Mouse (Mus musculus): ENCODE measurements around the gene Spp1. TPM values are rescaled to one million over a fixed set of nuclear protein-coding genes. Genes with fewer than 3 reads are reported as not detected.

The Spp1 gene
- polyA plus RNA-seq, 1 experiment from 2014 or later, result 2.6 TPM

DNA sequence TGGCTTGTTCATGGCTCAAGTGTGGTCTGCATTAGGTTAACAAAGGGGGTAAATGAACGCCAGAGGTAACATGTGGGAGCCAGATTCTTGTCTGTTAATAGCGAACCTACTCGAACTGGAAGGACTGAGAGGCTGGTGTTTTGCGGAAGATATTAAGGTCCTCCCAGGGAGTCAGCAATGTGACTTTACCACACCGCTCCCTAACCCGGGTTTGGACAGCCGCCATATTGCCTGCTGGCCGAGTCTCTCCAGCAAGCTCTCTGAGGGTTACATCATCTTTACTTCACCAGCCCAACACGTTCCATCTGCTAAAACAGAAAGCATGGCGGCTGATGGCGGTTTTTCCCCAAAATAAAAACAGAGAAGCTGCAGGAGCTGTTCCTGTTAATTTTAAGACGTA, 30.8 kb downstream of the Spp1 start:
- Histone ChIP-seq H3K4me1 (peaks cover 3% of the 10 kb centered on the region; the same call in 1 of the 2 replicates), H3K4me2 (no peak overlapping the region), H3K36me3 (peaks cover 18% of the 10 kb centered on the region), H3K27me3 (replicated peaks) (peaks cover 4% of the 10 kb centered on the region; the same call in 1 of the 2 replicates), H3K9ac (no peak overlapping the region), H3K9me3 (replicated peaks) (no peaks in the 10 kb centered on the region), H3K4me3 (no peak overlapping the region), H3K27ac (no peak overlapping the region)
- ATAC-seq, result no peak
- WGBS (ENCODE audit: insufficient replicate concordance), result 79% methylated on average over 12 of the region's 12 CpGs

- Histone ChIP-seq H3K4me2 (no peak overlapping the region), H3K4me3 (no peak overlapping the region), H3K27ac (no peak overlapping the region), H3K9me3 (replicated peaks) (no peaks in the 10 kb centered on the region), H3K27me3 (replicated peaks) (no peaks in the 10 kb centered on the region), H3K9ac (no peak overlapping the region), H3K4me1 (no peaks in the 10 kb centered on the region), H3K36me3 (peaks cover 23% of the 10 kb centered on the region)
- ATAC-seq, result no peak
- 85% methylated on average over 16 of the region's 16 CpGs for WGBS (ENCODE audit: insufficient replicate concordance)
Observed at GRCm38 (mm10) chr5:104466816-104467215, 31.9 kb downstream of the Spp1 start.

DNA sequence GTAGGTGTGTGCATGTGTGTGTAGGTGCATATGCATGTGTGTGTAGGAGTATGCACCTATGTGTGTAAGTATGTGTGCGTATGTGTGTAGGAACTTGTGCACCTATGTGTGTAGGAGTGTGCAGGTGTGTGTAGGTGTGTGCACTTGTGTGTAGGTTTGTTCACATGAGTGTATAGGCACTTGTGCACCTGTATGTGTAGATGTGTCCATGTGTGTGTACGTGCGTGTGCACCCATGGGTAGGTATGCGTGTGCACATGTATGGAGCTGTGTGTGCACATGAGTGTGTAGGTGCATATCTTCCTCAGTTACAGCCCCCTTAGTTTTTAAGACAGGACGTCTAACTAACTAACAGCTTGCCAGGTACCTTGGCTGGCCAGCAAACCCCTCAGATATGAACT, 33.7 kb downstream of the Spp1 start:
- H3K36me3 ChIP-seq, result peaks cover 28% of the 10 kb centered on the region
- H3K4me3 ChIP-seq, result no peak overlapping the region
- H3K4me1 ChIP-seq, result no peaks in the 10 kb centered on the region
- no peak overlapping the region for H3K4me2 ChIP-seq
- H3K27ac ChIP-seq, result no peak overlapping the region
- H3K27me3 ChIP-seq (replicated peaks), result no peaks in the 10 kb centered on the region
- WGBS (ENCODE audit: insufficient replicate concordance), result 78% methylated on average over 5 of the region's 5 CpGs
- H3K9me3 ChIP-seq (replicated peaks), result no peaks in the 10 kb centered on the region
- H3K9ac ChIP-seq, result no peak overlapping the region
- no peak for ATAC-seq

DNA sequence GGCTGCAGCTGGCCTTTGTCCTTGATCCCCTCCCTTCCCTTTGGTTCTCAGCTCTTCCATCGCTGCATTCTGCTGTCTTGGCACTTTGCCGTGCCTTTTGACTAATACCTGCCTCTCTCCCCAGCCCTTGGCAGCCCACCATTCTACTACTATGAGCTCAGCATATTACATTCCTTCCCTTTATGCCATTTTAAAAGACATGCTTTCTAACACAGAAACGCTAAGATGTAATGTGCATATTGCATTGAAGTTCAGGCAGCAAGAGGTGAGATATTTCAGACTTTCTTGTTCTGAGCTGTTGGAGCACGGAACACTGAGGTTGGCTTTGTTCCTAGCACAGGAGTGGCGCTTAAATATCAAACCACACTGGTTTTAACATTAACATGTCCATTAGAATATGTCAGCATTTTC, 36.1 kb downstream of the Spp1 start:
- no peak overlapping the region for H3K27ac ChIP-seq
- peaks cover 28% of the 10 kb centered on the region for H3K36me3 ChIP-seq
- H3K9ac ChIP-seq, result no peak overlapping the region
- no peak overlapping the region for H3K4me2 ChIP-seq
- no peaks in the 10 kb centered on the region for H3K4me1 ChIP-seq
- no peak overlapping the region for H3K4me3 ChIP-seq
- ATAC-seq, result no peak
- no peaks in the 10 kb centered on the region for H3K27me3 ChIP-seq (replicated peaks)
- 76% methylated on average over 5 of the region's 5 CpGs for WGBS (ENCODE audit: insufficient replicate concordance)
- H3K9me3 ChIP-seq (replicated peaks), result no peaks in the 10 kb centered on the region

DNA sequence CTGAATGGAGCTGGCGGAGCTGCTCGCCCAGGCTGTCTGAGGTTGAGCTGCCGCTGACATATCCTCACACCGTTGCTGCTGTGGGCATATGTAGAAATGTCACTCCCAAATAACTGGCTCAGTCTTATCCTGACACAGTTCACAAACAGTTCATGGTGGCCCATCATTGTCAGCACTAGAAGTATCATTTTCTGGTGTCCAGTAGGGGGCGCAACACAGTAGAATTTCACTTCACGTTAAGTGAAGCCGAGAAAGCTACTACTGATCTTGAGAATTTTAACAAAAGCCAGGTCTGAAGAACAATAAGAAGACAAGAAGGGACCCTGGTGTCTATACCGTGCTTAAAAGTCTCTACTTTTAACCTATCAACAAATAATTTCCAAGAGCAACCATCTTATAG, 37.5 kb downstream of the Spp1 start:
- Histone ChIP-seq H3K4me2 (no peak overlapping the region), H3K27me3 (replicated peaks) (no peaks in the 10 kb centered on the region), H3K36me3 (peaks cover 20% of the 10 kb centered on the region), H3K4me3 (no peak overlapping the region), H3K4me1 (no peaks in the 10 kb centered on the region), H3K27ac (no peak overlapping the region), H3K9ac (no peak overlapping the region), H3K9me3 (replicated peaks) (no peaks in the 10 kb centered on the region)
- no peak for ATAC-seq
- WGBS (ENCODE audit: insufficient replicate concordance), result 84% methylated on average over 8 of the region's 8 CpGs

GRCm38 (mm10) chr5:104480367-104480766, 45.4 kb downstream of the Spp1 start:
- H3K27me3 ChIP-seq (replicated peaks), result no peaks in the 10 kb centered on the region
- no peak overlapping the region for H3K4me3 ChIP-seq
- no peaks in the 10 kb centered on the region for H3K4me1 ChIP-seq
- H3K4me2 ChIP-seq, result no peak overlapping the region
- WGBS (ENCODE audit: insufficient replicate concordance), result 81% methylated on average over 7 of the region's 7 CpGs
- peaks cover 15% of the 10 kb centered on the region for H3K36me3 ChIP-seq
- H3K9me3 ChIP-seq (replicated peaks), result no peaks in the 10 kb centered on the region
- ATAC-seq, result no peak
- no peak overlapping the region for H3K9ac ChIP-seq
- no peak overlapping the region for H3K27ac ChIP-seq

GRCm38 (mm10) chr5:104482856-104483255, 47.9 kb downstream of the Spp1 start:
- H3K4me2 ChIP-seq, result no peak overlapping the region
- H3K27me3 ChIP-seq (replicated peaks), result no peaks in the 10 kb centered on the region
- WGBS (ENCODE audit: insufficient replicate concordance), result 76% methylated on average over 8 of the region's 8 CpGs
- no peak overlapping the region for H3K9ac ChIP-seq
- H3K9me3 ChIP-seq (replicated peaks), result no peaks in the 10 kb centered on the region
- no peak for ATAC-seq
- peaks cover 20% of the 10 kb centered on the region for H3K36me3 ChIP-seq
- H3K27ac ChIP-seq, result no peak overlapping the region
- no peak overlapping the region for H3K4me3 ChIP-seq
- H3K4me1 ChIP-seq, result no peaks in the 10 kb centered on the region

Other genes with a start within 250 kb of the Spp1 start
- 0.05 TPM in 1 of 2 replicates, not detected in the other for gene Dmp1, start 232.5 kb upstream of the Spp1 start, polyA plus RNA-seq (2016; fragmentation: Nextera tagmentation; extraction: Ambion mirVana)
- not detected in 2 replicates for gene Ibsp, start 135.9 kb upstream of the Spp1 start, polyA plus RNA-seq (2016; fragmentation: Nextera tagmentation; extraction: Ambion mirVana)
- not detected in 2 replicates for gene Mepe, start 109.8 kb upstream of the Spp1 start, polyA plus RNA-seq (2016; fragmentation: Nextera tagmentation; extraction: Ambion mirVana)
- gene Pkd2, start 24.3 kb downstream of the Spp1 start, polyA plus RNA-seq (2016; fragmentation: Nextera tagmentation; extraction: Ambion mirVana), result 4.1 and 4.3 TPM in 2 replicates
- 5.0 and 5.2 TPM in 2 replicates for gene BC005561, start 73.2 kb downstream of the Spp1 start, polyA plus RNA-seq (2016; fragmentation: Nextera tagmentation; extraction: Ambion mirVana)

Data from liver, embryonic 12.5 days (tissue).